Mouse (Mus musculus): Measurements from ENCODE around the gene Tmem25.

DNA sequence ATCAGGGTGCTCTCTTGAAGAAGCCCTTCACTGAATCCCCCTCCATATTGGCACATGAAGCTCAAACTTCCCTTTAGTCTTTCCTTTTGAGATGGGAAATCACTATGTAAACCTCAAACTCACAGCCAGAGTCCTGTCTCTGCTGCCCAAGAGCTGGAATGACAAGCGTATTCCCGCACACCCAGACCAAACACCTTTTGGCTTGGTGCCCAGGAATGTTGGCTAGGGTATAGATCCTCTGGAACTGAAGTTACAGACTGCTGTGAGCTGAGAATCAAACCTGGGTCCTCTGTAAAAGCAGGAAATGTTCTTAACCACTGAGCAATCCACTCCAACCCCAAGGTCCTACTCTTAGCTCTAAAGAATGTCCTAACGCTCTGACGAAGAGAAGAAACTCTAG, 33.2 kb upstream of the Tmem25 start:
- TF ChIP-seq CTCF (IDR thresholded peaks at IDR 0.05; ENCODE audit: borderline replicate concordance, insufficient read depth, low read length) (no peak), POLR2A (IDR thresholded peaks at IDR 0.05; ENCODE audit: low read depth, low read length) (no peak)

Measured in embryonic fibroblast, embryonic 13.5 days (primary cell).